Mouse (Mus musculus) lung, embryonic 16.5 days (tissue): ENCODE data around the gene Tspoap1. TPM values are rescaled to one million over a fixed set of nuclear protein-coding genes. Genes with fewer than 3 reads are reported as not detected.

ENCODE experiments used
- ATAC-seq: fragments of 200-750 bp; cut with Nextera tagmentation; 2 replicates; pipeline ENCODE4 v1.8.0; 2017; ENCODE audit warnings: low read depth, mild to moderate bottlenecking, moderate library complexity
- H3K27ac ChIP-seq: fragments of 300-500 bp; sonication (generic); 2 replicates; pipeline ENCODE4 v1.5.1; 2014; ENCODE audit warnings: mild to moderate bottlenecking, control low read depth, low read length
- H3K27me3 ChIP-seq: fragments of 300-500 bp; sonication (generic); 2 replicates; pipeline ENCODE4 v1.6.1; 2014; ENCODE audit warnings: low read depth, low read length, mixed read lengths; ENCODE audit not compliant: control insufficient read depth, insufficient read depth
- H3K36me3 ChIP-seq: fragments of 300-500 bp; sonication (generic); 2 replicates; pipeline ENCODE4 v1.6.1; 2014; ENCODE audit warnings: low read length; ENCODE audit not compliant: control insufficient read depth, insufficient read depth
- H3K4me1 ChIP-seq: fragments of 300-500 bp; sonication (generic); replicated peaks from 2 replicates; pipeline ENCODE4 v1.6.1; 2014; ENCODE audit warnings: low read length, mixed read lengths; ENCODE audit not compliant: control insufficient read depth, insufficient read depth
- H3K4me2 ChIP-seq: fragments of 300-500 bp; sonication (generic); 2 replicates; pipeline ENCODE4 v1.6.1; 2014; ENCODE audit warnings: low read depth, low read length, control low read depth
- H3K4me3 ChIP-seq: fragments of 300-500 bp; sonication (generic); 2 replicates; pipeline ENCODE4 v1.5.1; 2014; ENCODE audit warnings: mild to moderate bottlenecking, low read length, control low read depth
- H3K9ac ChIP-seq: fragments of 300-500 bp; sonication (generic); 2 replicates; pipeline ENCODE4 v1.6.1; 2014; ENCODE audit warnings: low read length, control low read depth
- H3K9me3 ChIP-seq: fragments of 300-500 bp; sonication (generic); 2 replicates; pipeline ENCODE4 v1.6.1; 2016; ENCODE audit warnings: low read length; ENCODE audit not compliant: control insufficient read depth
- WGBS: fragments of 180-500 bp; shearing (Covaris S2); extraction: QIAGEN DNeasy Blood & Tissue Kit; methylation state at CpG from one replicate; pipeline ENCODE4 v1.1.7; 2014; 5-methylcytosine and 5-hydroxymethylcytosine counted together
- polyA plus RNA-seq: library from polyadenylated mRNA; unstranded; fragments of >200 nt; fragmentation: Nextera tagmentation; extraction: Ambion mirVana; gene quantifications from 2 replicates; pipeline ENCODE4 v1.2.1, GENCODE M21; 2015

Gene Tspoap1
- polyA plus RNA-seq, 1 experiment from 2014 or later, result 1.6 TPM

GRCm38 (mm10) chr11:87755360-87756017, 4.9 kb upstream of the Tspoap1 start:
- H3K27me3 ChIP-seq, result peaks cover 7% of the 10 kb centered on the region
- H3K36me3 ChIP-seq, result no peaks in the 10 kb centered on the region
- no peaks in the 10 kb centered on the region for H3K4me1 ChIP-seq
- H3K27ac ChIP-seq, result no peak overlapping the region
- H3K4me3 ChIP-seq, result 0 out of 2 replicates have a peak overlapping the region, but pooled peaks have one; percentile 15
- 70% methylated on average over 14 of the region's 17 CpGs for WGBS
- peak; percentile 39 for ATAC-seq
- no peak overlapping the region for H3K9ac ChIP-seq
- H3K9me3 ChIP-seq, result no peaks in the 10 kb centered on the region
- no peak overlapping the region for H3K4me2 ChIP-seq

GRCm38 (mm10) chr11:87756251-87756820, 4.0 kb upstream of the Tspoap1 start:
- 82% methylated on average over 15 of the region's 15 CpGs for WGBS
- Histone ChIP-seq H3K36me3 (no peaks in the 10 kb centered on the region), H3K9me3 (no peaks in the 10 kb centered on the region), H3K4me2 (no peak overlapping the region), H3K27me3 (peaks cover 15% of the 10 kb centered on the region), H3K27ac (no peak overlapping the region), H3K4me3 (peak overlapping the region; percentile 20), H3K4me1 (no peaks in the 10 kb centered on the region), H3K9ac (no peak overlapping the region)
- ATAC-seq, result peak; percentile 30; the same call in 1 of the 2 replicates

DNA sequence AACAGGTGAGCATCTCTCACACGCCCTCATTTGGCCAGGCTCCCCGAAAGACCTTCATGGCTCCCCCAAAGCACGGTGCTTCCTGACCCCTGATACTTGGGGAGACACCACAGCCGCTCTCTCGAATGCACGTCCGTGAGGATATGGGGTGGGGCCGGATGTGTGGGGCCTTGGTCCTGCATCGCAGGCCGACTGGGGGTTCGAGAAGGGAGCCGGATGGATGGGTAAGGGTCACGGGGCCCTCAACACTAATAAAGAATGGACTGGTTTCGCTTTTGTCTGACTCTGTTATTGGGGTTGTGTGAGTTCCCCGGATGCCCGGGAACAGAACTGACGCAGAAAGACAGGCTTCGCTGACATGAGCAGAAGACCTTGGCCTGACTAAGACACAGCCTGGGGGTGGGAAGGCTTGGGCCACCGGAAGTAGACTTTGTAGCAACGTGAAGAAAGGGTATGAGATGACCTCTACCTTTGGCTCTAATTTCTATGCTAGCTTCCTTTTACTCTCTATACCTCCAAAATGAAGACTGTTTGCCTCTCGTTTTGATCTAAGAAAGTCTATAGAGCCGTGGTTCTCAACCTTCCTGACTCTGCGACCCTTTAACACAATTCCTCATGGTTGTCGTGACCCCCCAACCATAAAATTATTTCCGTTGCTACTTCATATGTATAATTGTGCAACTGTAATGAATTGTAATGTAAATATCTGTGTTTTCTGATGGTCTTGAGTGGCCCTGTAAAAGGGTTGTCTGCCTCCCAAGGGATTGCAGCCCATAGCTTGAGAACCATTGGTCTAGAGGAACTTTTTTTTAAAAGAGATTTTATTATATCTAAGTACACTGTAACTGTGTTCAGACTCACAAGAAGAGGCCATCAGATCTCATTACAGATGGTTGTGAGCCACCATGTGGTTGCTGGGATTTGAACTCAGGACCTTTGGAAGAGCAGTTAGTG, 3.1 kb upstream of the Tspoap1 start:
- H3K4me1 ChIP-seq, result no peaks in the 10 kb centered on the region
- 82% methylated on average over 25 of the region's 25 CpGs for WGBS
- no peak overlapping the region for H3K9ac ChIP-seq
- H3K4me3 ChIP-seq, result peak overlapping the region; percentile 20
- no peak for ATAC-seq
- H3K27ac ChIP-seq, result no peak overlapping the region
- H3K9me3 ChIP-seq, result no peaks in the 10 kb centered on the region
- H3K27me3 ChIP-seq, result peaks cover 24% of the 10 kb centered on the region
- H3K36me3 ChIP-seq, result no peaks in the 10 kb centered on the region
- no peak overlapping the region for H3K4me2 ChIP-seq

DNA sequence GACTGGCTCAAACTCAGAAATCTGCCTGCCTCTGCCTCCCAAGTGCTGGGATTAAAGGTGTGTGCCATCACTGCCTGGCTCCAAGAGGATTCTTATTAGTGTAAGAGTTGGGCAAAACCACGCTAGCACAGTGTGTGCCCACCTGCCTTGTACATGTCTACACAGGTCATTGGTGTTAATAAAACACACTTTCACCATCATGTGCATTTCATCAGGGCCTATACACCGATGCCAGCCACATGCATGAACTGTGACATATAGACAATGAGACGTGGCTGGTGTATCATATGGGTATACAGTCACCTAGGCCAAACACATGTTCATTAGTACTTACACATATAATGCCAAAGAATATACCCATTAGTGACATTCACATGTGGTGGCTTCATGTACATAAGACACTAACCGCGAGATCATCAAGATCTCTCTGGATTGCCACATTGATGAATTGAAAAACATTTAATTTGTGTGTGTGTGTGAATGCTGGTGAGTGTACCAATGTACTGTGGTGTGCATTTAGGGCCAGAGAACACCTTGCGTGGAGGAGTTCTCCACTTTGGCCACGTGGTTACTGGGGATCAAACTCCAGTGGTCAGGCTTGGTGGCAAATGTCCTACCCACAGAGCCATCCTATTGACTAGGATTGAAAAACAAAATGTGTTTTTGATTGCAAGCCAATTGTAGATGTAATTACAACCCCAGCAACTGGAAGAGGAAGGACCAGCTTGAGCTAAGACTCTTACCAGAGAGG, 2.0 kb upstream of the Tspoap1 start:
- H3K27ac ChIP-seq, result no peak overlapping the region
- no peak overlapping the region for H3K9ac ChIP-seq
- peaks cover 35% of the 10 kb centered on the region for H3K27me3 ChIP-seq
- no peak for ATAC-seq
- H3K4me3 ChIP-seq, result no peak overlapping the region
- no peaks in the 10 kb centered on the region for H3K9me3 ChIP-seq
- no peaks in the 10 kb centered on the region for H3K36me3 ChIP-seq
- H3K4me1 ChIP-seq, result peaks cover under 1% of the 10 kb centered on the region
- WGBS, result 74% methylated on average over 7 of the region's 7 CpGs
- no peak overlapping the region for H3K4me2 ChIP-seq

GRCm38 (mm10) chr11:87758957-87759608, 1.3 kb upstream of the Tspoap1 start:
- Histone ChIP-seq H3K4me2 (no peak overlapping the region), H3K36me3 (no peaks in the 10 kb centered on the region), H3K9ac (no peak overlapping the region), H3K27ac (no peak overlapping the region), H3K4me3 (no peak overlapping the region), H3K27me3 (peaks cover 42% of the 10 kb centered on the region), H3K9me3 (no peaks in the 10 kb centered on the region), H3K4me1 (peaks cover 5% of the 10 kb centered on the region)
- ATAC-seq, result no peak
- WGBS, result 60% methylated on average over 4 of the region's 4 CpGs

GRCm38 (mm10) chr11:87759609-87760005, 734 bp upstream of the Tspoap1 start:
- WGBS, result 3% methylated on average over 3 of the region's 3 CpGs
- no peak for ATAC-seq

GRCm38 (mm10) chr11:87761181-87761721, 910 bp downstream of the Tspoap1 start:
- Histone ChIP-seq H3K9me3 (no peaks in the 10 kb centered on the region), H3K36me3 (no peaks in the 10 kb centered on the region), H3K4me3 (no peak overlapping the region), H3K9ac (no peak overlapping the region), H3K27ac (no peak overlapping the region), H3K27me3 (peaks cover 64% of the 10 kb centered on the region), H3K4me1 (peaks cover 5% of the 10 kb centered on the region), H3K4me2 (no peak overlapping the region)
- no peak for ATAC-seq
- 58% methylated on average over 11 of the region's 11 CpGs for WGBS

More at GRCm38 (mm10) chr11:87759609-87760005, 734 bp upstream of the Tspoap1 start:
- Histone ChIP-seq H3K4me1 (peaks cover 5% of the 10 kb centered on the region), H3K27me3 (peaks cover 47% of the 10 kb centered on the region), H3K36me3 (no peaks in the 10 kb centered on the region), H3K9me3 (no peaks in the 10 kb centered on the region), H3K4me3 (no peak overlapping the region), H3K9ac (no peak overlapping the region), H3K4me2 (no peak overlapping the region), H3K27ac (no peak overlapping the region)
